Mouse (Mus musculus) midbrain, embryonic 14.5 days (tissue): ENCODE measurements around the gene Gm5134. TPM values are rescaled to one million over a fixed set of nuclear protein-coding genes. Genes with fewer than 3 reads are reported as not detected.

ENCODE experiments used
- ATAC-seq: fragments of 200-750 bp; cut with Nextera tagmentation; 2 replicates; pipeline ENCODE4 v1.8.0; 2017; ENCODE audit warnings: moderate number of reproducible peaks, moderate library complexity; ENCODE audit not compliant: low FRiP score, low TSS enrichment
- DNase-seq: peaks from one replicate; pipeline ENCODE4 v3.0.0-alpha.2; 2015
- H3K27ac ChIP-seq: fragments of 300-500 bp; sonication (generic); replicated peaks from 2 replicates; pipeline ENCODE4 v1.5.1; 2014; ENCODE audit warnings: mild to moderate bottlenecking, low read depth, low read length, moderate library complexity
- H3K27me3 ChIP-seq: fragments of 300-500 bp; sonication (generic); 2 replicates; pipeline ENCODE4 v1.6.1; 2014; ENCODE audit warnings: low read length, control low read depth, mixed read lengths; ENCODE audit not compliant: control insufficient read depth, insufficient read depth
- H3K36me3 ChIP-seq: fragments of 300-500 bp; sonication (generic); 2 replicates; pipeline ENCODE4 v1.6.1; 2014; ENCODE audit warnings: low read length, control low read depth; ENCODE audit not compliant: control insufficient read depth, insufficient read depth
- H3K4me1 ChIP-seq: fragments of 300-500 bp; sonication (generic); 2 replicates; pipeline ENCODE4 v1.6.1; 2014; ENCODE audit warnings: mild to moderate bottlenecking, antibody characterized with exemption, low read length, control low read depth; ENCODE audit not compliant: control insufficient read depth, insufficient read depth
- H3K4me2 ChIP-seq: fragments of 300-500 bp; sonication (generic); 2 replicates; pipeline ENCODE4 v1.6.1; 2014; ENCODE audit warnings: mild to moderate bottlenecking, low read length, moderate library complexity
- H3K4me3 ChIP-seq: fragments of 300-500 bp; sonication (generic); replicated peaks from 2 replicates; pipeline ENCODE4 v1.5.1; 2014; ENCODE audit warnings: low read depth, low read length
- H3K9ac ChIP-seq: fragments of 300-500 bp; sonication (generic); replicated peaks from 2 replicates; pipeline ENCODE4 v1.6.1; 2014; ENCODE audit warnings: mild to moderate bottlenecking, low read length, moderate library complexity
- H3K9me3 ChIP-seq: fragments of 300-500 bp; sonication (generic); 2 replicates; pipeline ENCODE4 v1.6.1; 2016; ENCODE audit warnings: low read length, control low read depth, mixed read lengths; ENCODE audit not compliant: control insufficient read depth
- WGBS: fragments of 180-500 bp; shearing (Covaris S2); extraction: QIAGEN DNeasy Blood & Tissue Kit; methylation state at CpG from one replicate; pipeline ENCODE4 v1.1.7; 2014; 5-methylcytosine and 5-hydroxymethylcytosine counted together
- polyA plus RNA-seq: library from polyadenylated mRNA; unstranded; fragments of >200 nt; fragmentation: Nextera tagmentation; extraction: Ambion mirVana; gene quantifications from 2 replicates; pipeline ENCODE4 v1.2.1, GENCODE M21; 2014

The Gm5134 gene
- polyA plus RNA-seq: not detected in 2 replicates

- Histone ChIP-seq H3K27ac (no peak within 1 kb of the TSS), H3K9me3 (no peaks in the 10 kb centered on the region), H3K4me3 (0 out of 2 replicates have a peak within 1 kb of the TSS, but pooled peaks have one; percentile 3), H3K9ac (no peak within 1 kb of the TSS; the same call in 1 of the 2 replicates), H3K27me3 (no peaks in the 10 kb centered on the region), H3K4me1 (peaks cover 6% of the 10 kb centered on the region; the same call in 1 of the 2 replicates), H3K4me2 (peak within 1 kb of the TSS; percentile 39), H3K36me3 (no peaks in the 10 kb centered on the region)
- no peak for ATAC-seq
- WGBS: 28% methylated on average over 20 of the region's 20 CpGs
- no peak for DNase-seq
Measured at GRCm38 (mm10) chr10:75954381-75954811, at the start of gene Gm5134. TSS of gene Gm5134 (plus strand) at chr10:75954514.

GRCm38 (mm10) chr10:75906882-75907281 lies 47.4 kb upstream of the Gm5134 start:
- DNase-seq (no peak), ATAC-seq (no peak)
- Histone ChIP-seq H3K9ac (no peak overlapping the region), H3K4me1 (no peaks in the 10 kb centered on the region), H3K9me3 (no peaks in the 10 kb centered on the region), H3K4me3 (no peak overlapping the region), H3K36me3 (peaks cover 93% of the 10 kb centered on the region), H3K27ac (no peak overlapping the region), H3K27me3 (no peaks in the 10 kb centered on the region), H3K4me2 (no peak overlapping the region)
- WGBS: 95% methylated on average over 4 of the region's 4 CpGs

DNA sequence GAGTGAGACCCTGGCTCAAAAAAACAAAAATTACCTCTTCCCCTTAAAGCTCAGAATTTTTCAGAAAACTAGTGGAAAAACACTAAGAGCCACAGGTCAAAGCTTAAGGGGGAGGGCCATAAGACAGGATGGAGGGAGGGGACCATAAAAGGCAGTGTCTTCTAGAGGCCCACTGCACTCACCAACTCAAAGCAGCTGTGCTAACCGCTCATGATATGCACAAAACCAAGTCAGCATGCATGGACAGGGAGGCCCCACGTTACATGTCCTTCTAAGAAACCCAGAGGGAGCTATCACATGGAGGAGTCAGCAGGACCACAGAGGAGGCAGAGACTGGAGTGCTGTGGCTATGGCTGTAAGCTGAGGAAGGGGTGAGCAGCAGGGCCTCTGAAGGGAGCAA lies 43.6 kb upstream of the Gm5134 start:
- H3K4me1 ChIP-seq: no peaks in the 10 kb centered on the region
- DNase-seq: no peak
- no peak overlapping the region for H3K9ac ChIP-seq
- H3K27me3 ChIP-seq: no peaks in the 10 kb centered on the region
- WGBS: 82% methylated on average over 2 of the region's 2 CpGs
- no peak for ATAC-seq
- no peak overlapping the region for H3K4me3 ChIP-seq
- H3K9me3 ChIP-seq: no peaks in the 10 kb centered on the region
- H3K36me3 ChIP-seq: peaks cover 85% of the 10 kb centered on the region
- no peak overlapping the region for H3K4me2 ChIP-seq
- no peak overlapping the region for H3K27ac ChIP-seq

- Histone ChIP-seq H3K9me3 (no peaks in the 10 kb centered on the region), H3K4me3 (no peak overlapping the region), H3K27ac (no peak overlapping the region), H3K4me2 (no peak overlapping the region), H3K27me3 (no peaks in the 10 kb centered on the region), H3K9ac (no peak overlapping the region), H3K36me3 (peaks cover 74% of the 10 kb centered on the region), H3K4me1 (peaks cover under 1% of the 10 kb centered on the region; the same call in 1 of the 2 replicates)
- no peak for ATAC-seq
- DNase-seq: no peak
- 77% methylated on average over 6 of the region's 6 CpGs for WGBS
Measured at GRCm38 (mm10) chr10:75913013-75913589, 41.2 kb upstream of the Gm5134 start.

- no peak overlapping the region for H3K27ac ChIP-seq
- H3K4me3 ChIP-seq: no peak overlapping the region
- H3K4me2 ChIP-seq: no peak overlapping the region
- peaks cover 64% of the 10 kb centered on the region for H3K36me3 ChIP-seq
- no peaks in the 10 kb centered on the region for H3K9me3 ChIP-seq
- H3K9ac ChIP-seq: no peak overlapping the region
- ATAC-seq (no peak), DNase-seq (no peak)
- H3K27me3 ChIP-seq: no peaks in the 10 kb centered on the region
- 93% methylated on average over 7 of the region's 7 CpGs for WGBS
- H3K4me1 ChIP-seq: peaks cover 24% of the 10 kb centered on the region
Measured at GRCm38 (mm10) chr10:75915557-75915956, 38.8 kb upstream of the Gm5134 start.

DNA sequence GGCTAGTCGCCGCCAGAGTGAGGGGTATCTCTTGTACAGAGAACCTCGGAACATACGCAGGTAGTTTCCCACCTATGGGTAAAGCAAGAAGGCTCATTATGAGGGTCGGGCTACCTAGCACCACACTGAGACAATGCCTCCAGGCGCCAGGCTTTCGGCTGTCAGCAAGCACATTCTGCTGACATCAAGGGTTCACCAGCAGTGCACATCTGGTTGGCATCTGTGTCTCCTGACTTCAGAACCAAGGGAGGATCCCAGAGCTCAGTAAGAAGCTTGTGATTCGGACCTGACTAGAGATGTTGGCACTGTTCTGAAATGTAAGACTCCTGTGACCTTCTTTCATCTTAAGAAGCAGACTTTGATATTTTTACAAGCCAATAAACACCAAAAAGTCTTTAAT lies 37.5 kb upstream of the Gm5134 start:
- peaks cover 52% of the 10 kb centered on the region for H3K36me3 ChIP-seq

GRCm38 (mm10) chr10:75919026-75919425 lies 35.3 kb upstream of the Gm5134 start:
- no peak overlapping the region for H3K9ac ChIP-seq
- no peak overlapping the region for H3K27ac ChIP-seq
- no peaks in the 10 kb centered on the region for H3K9me3 ChIP-seq
- peak overlapping the region; percentile 28; the same call in 1 of the 2 replicates for H3K4me2 ChIP-seq
- WGBS: 90% methylated on average over 5 of the region's 5 CpGs
- DNase-seq (no peak), ATAC-seq (no peak)
- no peak overlapping the region for H3K4me3 ChIP-seq
- H3K27me3 ChIP-seq: no peaks in the 10 kb centered on the region
- H3K36me3 ChIP-seq: peaks cover 38% of the 10 kb centered on the region
- H3K4me1 ChIP-seq: peaks cover 35% of the 10 kb centered on the region

More for the DNA sequence above, 37.5 kb upstream of the Gm5134 start:
- no peak overlapping the region for H3K4me3 ChIP-seq
- no peak overlapping the region for H3K27ac ChIP-seq
- no peaks in the 10 kb centered on the region for H3K9me3 ChIP-seq
- no peaks in the 10 kb centered on the region for H3K27me3 ChIP-seq
- no peak for DNase-seq
- no peak for ATAC-seq
- no peak overlapping the region for H3K9ac ChIP-seq
- WGBS: 87% methylated on average over 8 of the region's 8 CpGs
- peaks cover 24% of the 10 kb centered on the region for H3K4me1 ChIP-seq
- H3K4me2 ChIP-seq: no peak overlapping the region

- DNase-seq (peak; percentile 100), ATAC-seq (peak; percentile 91)
- Histone ChIP-seq H3K4me3 (peak within 1 kb of the TSS; percentile 91), H3K36me3 (peaks cover 22% of the 10 kb centered on the region), H3K9me3 (no peaks in the 10 kb centered on the region), H3K4me2 (peak within 1 kb of the TSS; percentile 81), H3K9ac (peak within 1 kb of the TSS; percentile 98), H3K27ac (peak within 1 kb of the TSS; percentile 98), H3K4me1 (peaks cover 35% of the 10 kb centered on the region), H3K27me3 (no peaks in the 10 kb centered on the region)
- WGBS: under 1% methylated on average over 76 of the region's 76 CpGs
Measured at GRCm38 (mm10) chr10:75921026-75921725, 33.1 kb upstream of the Gm5134 start, which contains the start of gene Smarcb1. TSS of gene Smarcb1 (minus strand) at chr10:75921617.
